Mouse (Mus musculus): ENCODE measurements around the gene Tmem255a.

Gene Tmem255a

GRCm38 (mm10) chrX:38166064-38166463 is 86.2 kb downstream of the Tmem255a start:
- DNase-seq (ENCODE audit: low spot score), result no peak

- DNase-seq (ENCODE audit: low spot score), result no peak
These were observed 86.9 kb downstream of the Tmem255a start for GRCm38 (mm10) chrX:38165315-38165714.

DNA sequence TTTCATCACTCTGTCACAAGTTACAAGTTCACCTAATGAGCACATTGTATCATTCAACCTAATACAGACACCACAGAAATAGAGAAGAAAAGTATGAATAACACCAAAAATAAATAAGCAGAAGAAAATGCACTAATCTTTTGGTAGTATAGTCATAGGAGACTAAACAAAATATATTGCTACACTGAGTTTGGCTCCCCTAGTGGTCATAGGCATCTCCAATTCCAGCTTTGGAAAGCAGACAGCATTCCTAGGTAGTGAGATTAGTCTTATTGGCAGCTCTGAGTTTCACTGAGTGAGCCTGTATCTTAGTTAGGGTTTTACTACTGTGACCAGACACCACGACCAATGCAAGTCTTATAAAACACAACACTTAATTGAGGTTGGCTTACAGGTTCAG is 93.1 kb downstream of the Tmem255a start:
- no peak for DNase-seq (ENCODE audit: low spot score)
